Mouse (Mus musculus) megakaryocyte, adult 5-6 weeks (primary cell): ENCODE data around the gene Mical3. TPM values are rescaled to one million over a fixed set of nuclear protein-coding genes. Genes with fewer than 3 reads are reported as not detected.
A peak's percentile ranks its signal among the peaks of the same experiment; 100 is the strongest.
"Not testable (repeated sequence)": the region's sequence is repeated elsewhere in the genome, so short reads cannot be mapped to it uniquely, and the experiment has no call there.

Experiments used
- ATAC-seq: 2 replicates; pipeline ENCODE4 v1.8.0; 2016; ENCODE audit warnings: mild to moderate bottlenecking, inconsistent platforms; ENCODE audit not compliant: poor library complexity, severe bottlenecking
- total RNA-seq, 2 experiments: library from RNA; stranded (forward) in 1 of 2; stranded (reverse) in 1 of 2; fragments of 153-499, 151-499 nt in 1 of 2; fragments of 221-1000, 200-1000 nt in 1 of 2; gene quantifications; 2 replicates each; pipeline versions ENCODE4 v1.2.3 to v1.2.4; 2015 to 2017

Mical3 gene
- total RNA-seq, 2 experiments from 2014 or later, result 2.4 to 7.7 TPM

GRCm38 (mm10) chr6:120939783-120940182 is 191.0 kb downstream of the Mical3 start:
- ATAC-seq, result no peak

- ATAC-seq, result no peak
These were observed 191.9 kb downstream of the Mical3 start for GRCm38 (mm10) chr6:120938763-120939450.

- no peak for ATAC-seq
These were observed 192.7 kb downstream of the Mical3 start for GRCm38 (mm10) chr6:120937999-120938608.

GRCm38 (mm10) chr6:120937104-120937617 is 193.6 kb downstream of the Mical3 start:
- ATAC-seq, result no peak

GRCm38 (mm10) chr6:120934176-120934575 is 196.6 kb downstream of the Mical3 start:
- no peak for ATAC-seq

- no peak for ATAC-seq
These were observed 197.1 kb downstream of the Mical3 start for GRCm38 (mm10) chr6:120933670-120934069.

- 0 out of 2 replicates have a peak, but pooled peaks have one; percentile 24 for ATAC-seq
These were observed 198.2 kb downstream of the Mical3 start for GRCm38 (mm10) chr6:120932597-120932996.

GRCm38 (mm10) chr6:120930450-120931306 is 200.1 kb downstream of the Mical3 start:
- ATAC-seq, result no peak

- ATAC-seq, result no peak
These were observed 201.4 kb downstream of the Mical3 start for GRCm38 (mm10) chr6:120929421-120929820.

- ATAC-seq, result no peak
These were observed 203.0 kb downstream of the Mical3 start for GRCm38 (mm10) chr6:120927765-120928164.

GRCm38 (mm10) chr6:120926880-120927279 is 203.9 kb downstream of the Mical3 start:
- ATAC-seq, result no peak

GRCm38 (mm10) chr6:120924791-120925321 is 205.9 kb downstream of the Mical3 start:
- not testable (repeated sequence) for ATAC-seq

- no peak for ATAC-seq
These were observed 212.8 kb downstream of the Mical3 start for GRCm38 (mm10) chr6:120917975-120918374.

- ATAC-seq, result peak; percentile 25
These were observed 213.6 kb downstream of the Mical3 start for GRCm38 (mm10) chr6:120916972-120917881.

- peak; percentile 65 for ATAC-seq
These were observed 214.5 kb downstream of the Mical3 start, which contains the start of gene Bid for GRCm38 (mm10) chr6:120916074-120916971. TSS of gene Bid (minus strand) at chr6:120916853.

- no peak for ATAC-seq
These were observed 215.2 kb downstream of the Mical3 start for GRCm38 (mm10) chr6:120915649-120915975.

GRCm38 (mm10) chr6:120914911-120915648 is 215.7 kb downstream of the Mical3 start:
- ATAC-seq, result peak; percentile 70

- ATAC-seq, result peak; percentile 1
These were observed 216.3 kb downstream of the Mical3 start for GRCm38 (mm10) chr6:120914533-120914910.
